8 mouse cellular contexts compared by ENCODE assay signal in the genomic region with DNA sequence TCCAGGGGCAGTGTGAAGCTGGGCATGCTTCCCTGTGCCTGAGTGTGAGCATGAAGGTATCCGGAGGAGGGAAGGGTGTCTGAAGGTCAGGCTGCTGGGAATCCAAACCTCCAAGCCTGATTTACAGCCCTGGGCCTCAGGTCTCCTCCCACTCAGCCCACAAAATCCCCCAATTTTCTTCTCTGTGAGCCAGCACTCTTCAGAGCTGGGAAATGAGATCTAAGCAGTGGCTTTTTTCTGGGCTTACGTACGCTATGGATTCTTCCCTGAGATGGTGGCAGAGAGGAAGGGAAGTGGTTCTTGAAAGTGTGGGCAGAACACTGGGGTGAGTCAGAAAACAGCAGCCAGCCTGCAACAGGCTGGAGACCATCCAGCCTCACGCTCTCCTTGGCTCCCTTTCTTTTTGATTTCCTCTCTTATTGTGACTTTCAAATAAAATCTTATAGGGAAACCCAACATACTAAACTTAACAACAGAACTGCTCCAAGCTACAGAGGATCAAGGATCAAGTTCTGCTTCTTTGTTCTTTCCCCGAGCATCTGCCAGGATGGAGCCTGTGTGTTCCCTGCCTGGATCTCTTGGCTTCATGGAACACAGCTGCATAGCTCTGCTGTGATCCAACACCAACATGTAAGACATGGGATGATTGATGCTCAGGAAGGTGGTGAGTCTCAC.
DNase-seq lines count a peak whose midpoint lies in the region; ATAC-seq lines count a peak whose summit lies in the region.

No protein-coding gene starts in this region.

- no peak for ATAC-seq in midbrain, embryonic 15.5 days (replicated peaks)
- ATAC-seq in cerebellum, adult (ENCODE audit: insufficient number of reproducible peaks, low FRiP score, low TSS enrichment), result no peak

- H3K9me3 ChIP-seq in midbrain, embryonic 15.5 days, result no peaks in the 10 kb centered on the region

- H3K27ac ChIP-seq in midbrain, embryonic 15.5 days, result no peak overlapping the region

- no peaks in the 10 kb centered on the region for H3K4me1 ChIP-seq in midbrain, embryonic 15.5 days

- DNase-seq in layer of hippocampus, adult 11-12 months (ENCODE audit: low spot score), result peak; percentile 12
- DNase-seq in layer of hippocampus, adult 9-11 months, result no peak
- DNase-seq in R1 (ENCODE audit: low read depth, low spot score), result peak; percentile 60
- peak; percentile 88 for DNase-seq in fibroblast of lung, adult 2 months (ENCODE audit: low read depth)
- DNase-seq in lung, postnatal 36 days, result peak; percentile 38
- DNase-seq in thymus, postnatal 36 days, result no peak

- no peaks in the 10 kb centered on the region for H3K36me3 ChIP-seq in midbrain, embryonic 15.5 days (replicated peaks)

- H3K4me2 ChIP-seq in midbrain, embryonic 15.5 days, result no peak overlapping the region

- no peaks in the 10 kb centered on the region for H3K27me3 ChIP-seq in midbrain, embryonic 15.5 days (replicated peaks)

- WGBS in midbrain, embryonic 15.5 days, result 74% methylated on average over 5 of the region's 5 CpGs

- H3K9ac ChIP-seq in midbrain, embryonic 15.5 days, result no peak overlapping the region

- no peak overlapping the region for H3K4me3 ChIP-seq in midbrain, embryonic 15.5 days

Comparison
In these comparisons a context has a peak if more than half of its experiments do, and no peak if none do; other contexts are left out.
1. DNase-seq: peak in layer of hippocampus, adult 11-12 months (single experiment), R1 (single experiment), fibroblast of lung, adult 2 months (single experiment) and lung, postnatal 36 days (single experiment); none in layer of hippocampus, adult 9-11 months (single experiment) and thymus, postnatal 36 days (0 of 2).